Mouse (Mus musculus) small intestine, adult 2 months (tissue): Measurements from ENCODE around the gene Hoxb4.

Experiments
- CTCF ChIP-seq: fragments of 200-500 bp; IDR thresholded peaks from 2 replicates; pipeline ENCODE4 v1.5.1; 2012; ENCODE audit warnings: low read depth, mild to moderate bottlenecking, control low read depth, inconsistent platforms, low read length, moderate library complexity, mixed read lengths; ENCODE audit not compliant: insufficient replicate concordance, insufficient read length; ENCODE audit errors: extremely low read depth
- POLR2A ChIP-seq: fragments of 200-500 bp; IDR thresholded peaks from 2 replicates; pipeline ENCODE4 v1.6.1; 2012; ENCODE audit warnings: low read depth, mild to moderate bottlenecking, control low read depth, inconsistent platforms, low read length, moderate library complexity

GRCm38 (mm10) chr11:96300354-96301063, 17.6 kb upstream of the Hoxb4 start:
- no peak for TF ChIP-seq POLR2A
- no peak for TF ChIP-seq CTCF
